Mouse (Mus musculus): ENCODE measurements around the gene Wipf3. TPM values are rescaled to one million over a fixed set of nuclear protein-coding genes. Genes with fewer than 3 reads are reported as not detected.

Wipf3 gene
- polyA plus RNA-seq, 1 experiment: 0.29 TPM

DNA sequence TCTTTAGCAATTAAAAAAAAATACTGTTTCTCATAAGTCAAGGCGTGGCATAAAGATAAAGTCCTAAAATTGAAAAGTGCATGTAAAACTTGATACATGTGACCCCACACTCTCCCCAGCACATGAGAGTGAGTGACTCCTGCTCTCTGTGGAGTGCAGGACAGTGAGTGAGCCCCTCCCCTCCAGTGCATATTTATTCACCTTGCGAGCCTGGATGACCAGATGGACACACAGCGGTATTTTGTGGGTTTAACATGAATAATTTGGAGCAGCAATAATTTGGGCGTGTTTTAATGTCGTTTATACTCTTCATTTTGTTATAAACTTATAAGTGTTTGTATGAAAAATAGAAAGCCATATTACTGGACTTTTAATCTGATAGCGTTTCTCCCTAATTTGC is 11.3 kb downstream of the Wipf3 start:
- Histone ChIP-seq H3ac (ENCODE audit: control insufficient read depth, insufficient read length) (no peak overlapping the region), H3K4me2 (ENCODE audit: low read depth) (no peak overlapping the region), H3K79me2 (ENCODE audit: control insufficient read depth, insufficient read depth) (no peaks in the 10 kb centered on the region), H3K4me3 (no peak overlapping the region), H3K27me3 (ENCODE audit: control insufficient read depth, insufficient read depth, insufficient read length) (no peaks in the 10 kb centered on the region), H3K36me3 (ENCODE audit: control insufficient read depth, insufficient read depth) (no peaks in the 10 kb centered on the region)
- TF ChIP-seq POLR2A (IDR thresholded peaks at IDR 0.05; ENCODE audit: insufficient read length, low read depth): no peak
- TF ChIP-seq SRF (IDR thresholded peaks at IDR 0.05; ENCODE audit: control insufficient read depth, insufficient read length, low read depth): no peak
- TF ChIP-seq TCF3 (IDR thresholded peaks at IDR 0.05; ENCODE audit: insufficient read length, low read depth): no peak
- no peak for TF ChIP-seq MAX (IDR thresholded peaks at IDR 0.05; ENCODE audit: low read depth)
- no peak for TF ChIP-seq CEBPB (IDR thresholded peaks at IDR 0.05; ENCODE audit: insufficient read depth, poor library complexity, severe bottlenecking)
- TF ChIP-seq REST (IDR thresholded peaks at IDR 0.05; ENCODE audit: insufficient read depth, insufficient read length): no peak
- no peak for TF ChIP-seq TCF12 (IDR thresholded peaks at IDR 0.05; ENCODE audit: insufficient read depth, poor library complexity, severe bottlenecking)

DNA sequence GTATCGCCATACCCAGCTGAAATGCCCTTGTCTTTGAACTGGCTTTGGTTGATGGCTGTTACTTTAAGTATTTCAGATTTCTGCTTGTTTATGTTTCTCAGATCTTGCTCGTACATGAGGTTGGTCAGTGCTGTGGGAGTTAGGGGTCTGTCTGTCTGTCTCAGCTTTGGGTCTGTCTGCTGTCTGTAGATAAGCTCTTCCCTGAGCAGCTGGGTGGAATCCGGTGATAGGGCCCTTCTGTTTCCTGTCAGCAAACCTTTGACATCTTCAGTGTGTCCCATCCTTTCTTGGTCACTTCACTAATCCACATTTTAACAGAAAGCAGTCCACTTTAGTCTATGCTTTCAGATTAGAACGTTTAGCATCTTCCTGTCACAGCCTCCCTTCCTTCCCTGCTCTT is 14.3 kb downstream of the Wipf3 start:
- Histone ChIP-seq H3K4me2 (ENCODE audit: low read depth) (no peak overlapping the region), H3K27me3 (ENCODE audit: control insufficient read depth, insufficient read depth, insufficient read length) (no peaks in the 10 kb centered on the region), H3K79me2 (ENCODE audit: control insufficient read depth, insufficient read depth) (no peaks in the 10 kb centered on the region), H3K36me3 (ENCODE audit: control insufficient read depth, insufficient read depth) (no peaks in the 10 kb centered on the region), H3ac (ENCODE audit: control insufficient read depth, insufficient read length) (no peak overlapping the region), H3K4me3 (no peak overlapping the region)
- TF ChIP-seq TCF12 (IDR thresholded peaks at IDR 0.05; ENCODE audit: insufficient read depth, poor library complexity, severe bottlenecking): no peak
- TF ChIP-seq E2F4 (IDR thresholded peaks at IDR 0.05; ENCODE audit: insufficient read depth): no peak
- no peak for TF ChIP-seq USF1 (IDR thresholded peaks at IDR 0.05; ENCODE audit: low read depth)
- TF ChIP-seq MAX (IDR thresholded peaks at IDR 0.05; ENCODE audit: low read depth): no peak
- no peak for TF ChIP-seq MYOD1 (IDR thresholded peaks at IDR 0.05; ENCODE audit: control insufficient read depth in 1 of 3, insufficient read length in 2 of 3, low read depth in 2 of 3)
- no peak for TF ChIP-seq SRF (IDR thresholded peaks at IDR 0.05; ENCODE audit: control insufficient read depth, insufficient read length, low read depth)

DNA sequence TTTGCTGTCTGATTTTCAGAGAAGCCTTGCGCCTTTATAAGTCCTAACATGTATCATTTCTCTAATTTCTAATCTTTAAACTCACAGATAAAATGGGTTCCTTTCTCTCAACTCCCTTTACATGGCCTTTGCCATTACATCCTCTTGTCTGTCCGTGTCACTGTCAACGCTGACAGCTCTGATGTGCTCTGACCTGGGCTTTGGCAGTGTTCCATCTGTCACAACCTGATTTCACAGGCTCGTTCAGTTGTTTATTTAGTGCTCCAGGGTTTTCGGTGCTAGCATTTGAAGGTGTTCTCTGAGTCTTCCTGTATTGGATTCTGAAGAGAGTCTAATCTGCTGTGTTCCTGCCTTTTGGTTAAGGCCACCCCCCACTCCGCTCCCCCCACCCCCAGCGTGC is 14.7 kb downstream of the Wipf3 start:
- Histone ChIP-seq H3K4me3 (no peak overlapping the region), H3K36me3 (ENCODE audit: control insufficient read depth, insufficient read depth) (no peaks in the 10 kb centered on the region), H3K79me2 (ENCODE audit: control insufficient read depth, insufficient read depth) (no peaks in the 10 kb centered on the region), H3ac (ENCODE audit: control insufficient read depth, insufficient read length) (no peak overlapping the region), H3K27me3 (ENCODE audit: control insufficient read depth, insufficient read depth, insufficient read length) (no peaks in the 10 kb centered on the region), H3K4me2 (ENCODE audit: low read depth) (no peak overlapping the region)
- TF ChIP-seq USF1 (IDR thresholded peaks at IDR 0.05; ENCODE audit: low read depth) (no peak), TCF12 (IDR thresholded peaks at IDR 0.05; ENCODE audit: insufficient read depth, poor library complexity, severe bottlenecking) (no peak), MAX (IDR thresholded peaks at IDR 0.05; ENCODE audit: low read depth) (no peak), SRF (IDR thresholded peaks at IDR 0.05; ENCODE audit: control insufficient read depth, insufficient read length, low read depth) (no peak), CEBPB (IDR thresholded peaks at IDR 0.05; ENCODE audit: insufficient read depth, poor library complexity, severe bottlenecking) (no peak), POLR2A (IDR thresholded peaks at IDR 0.05; ENCODE audit: insufficient read length, low read depth) (no peak), E2F4 (IDR thresholded peaks at IDR 0.05; ENCODE audit: insufficient read depth) (no peak), MYOD1 (IDR thresholded peaks at IDR 0.05; ENCODE audit: control insufficient read depth in 1 of 3, insufficient read length in 2 of 3, low read depth in 2 of 3) (no peak), POLR2AphosphoS2 (IDR thresholded peaks at IDR 0.05; ENCODE audit: insufficient read length, low read depth) (no peak), REST (IDR thresholded peaks at IDR 0.05; ENCODE audit: insufficient read depth, insufficient read length) (no peak), MYOG (IDR thresholded peaks at IDR 0.05; ENCODE audit: control insufficient read depth in 1 of 3, insufficient read depth in 1 of 3, insufficient read length in 2 of 3, low read depth in 2 of 3) (no peak), TCF3 (IDR thresholded peaks at IDR 0.05; ENCODE audit: insufficient read length, low read depth) (no peak)

DNA sequence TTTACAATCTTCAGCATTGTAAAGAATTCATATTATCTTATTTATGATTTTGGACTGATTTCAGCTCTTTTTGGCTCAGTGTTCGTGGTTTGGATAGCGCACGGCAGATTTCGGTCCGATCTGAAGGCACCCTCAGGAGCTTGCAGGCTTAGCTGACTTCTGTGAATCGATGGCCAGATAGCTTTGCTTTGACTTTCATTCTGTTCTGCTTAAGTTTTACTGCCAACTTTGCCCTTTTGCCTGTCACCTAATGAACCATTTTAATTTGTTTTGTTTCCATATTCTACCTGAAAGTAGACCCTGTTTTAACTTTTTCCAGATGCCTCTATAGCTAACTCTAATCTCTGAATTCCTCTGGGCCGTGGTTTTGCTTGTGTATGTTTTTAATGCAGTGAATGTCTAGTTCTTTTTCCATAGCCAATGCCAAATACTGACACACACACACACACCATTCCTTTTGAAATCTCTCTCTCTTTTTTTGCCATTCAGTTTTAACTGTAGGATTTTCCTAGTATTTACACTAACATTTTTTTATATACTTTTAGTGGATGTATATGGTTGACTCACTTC is 15.9 kb downstream of the Wipf3 start:
- H3K79me2 ChIP-seq (ENCODE audit: control insufficient read depth, insufficient read depth): no peaks in the 10 kb centered on the region
- no peaks in the 10 kb centered on the region for H3K36me3 ChIP-seq (ENCODE audit: control insufficient read depth, insufficient read depth)
- no peak overlapping the region for H3K4me3 ChIP-seq
- no peaks in the 10 kb centered on the region for H3K27me3 ChIP-seq (ENCODE audit: control insufficient read depth, insufficient read depth, insufficient read length)
- TF ChIP-seq MYOG (IDR thresholded peaks at IDR 0.05; ENCODE audit: control insufficient read depth in 1 of 3, insufficient read depth in 1 of 3, insufficient read length in 2 of 3, low read depth in 2 of 3) (no peak), SRF (IDR thresholded peaks at IDR 0.05; ENCODE audit: control insufficient read depth, insufficient read length, low read depth) (no peak), E2F4 (IDR thresholded peaks at IDR 0.05; ENCODE audit: insufficient read depth) (no peak), TCF3 (IDR thresholded peaks at IDR 0.05; ENCODE audit: insufficient read length, low read depth) (no peak), USF1 (IDR thresholded peaks at IDR 0.05; ENCODE audit: low read depth) (no peak), MAX (IDR thresholded peaks at IDR 0.05; ENCODE audit: low read depth) (no peak)
- no peak overlapping the region for H3ac ChIP-seq (ENCODE audit: control insufficient read depth, insufficient read length)
- no peak overlapping the region for H3K4me2 ChIP-seq (ENCODE audit: low read depth)

DNA sequence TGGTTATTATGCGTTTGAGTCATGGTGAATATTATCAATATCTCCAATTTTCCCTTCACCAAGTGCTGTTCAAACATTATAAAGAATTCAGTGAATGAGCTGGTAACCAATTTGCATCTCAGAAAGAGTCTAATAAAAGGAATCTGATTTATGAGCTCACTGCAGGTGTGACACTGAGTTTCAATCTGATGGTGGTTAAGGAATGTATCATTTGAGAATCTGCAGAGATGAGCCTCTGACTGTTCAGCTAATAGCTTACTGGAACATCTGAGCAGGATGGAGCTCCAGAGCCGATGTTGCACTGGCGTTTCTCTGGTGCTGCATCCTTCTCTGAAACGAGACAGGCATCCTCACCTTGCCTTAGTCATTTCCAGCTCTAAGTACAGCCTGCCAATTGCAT is 17.9 kb downstream of the Wipf3 start:
- no peak overlapping the region for H3ac ChIP-seq (ENCODE audit: control insufficient read depth, insufficient read length)
- TF ChIP-seq POLR2AphosphoS2 (IDR thresholded peaks at IDR 0.05; ENCODE audit: insufficient read length, low read depth) (no peak), SRF (IDR thresholded peaks at IDR 0.05; ENCODE audit: control insufficient read depth, insufficient read length, low read depth) (no peak), MAX (IDR thresholded peaks at IDR 0.05; ENCODE audit: low read depth) (no peak), TCF3 (IDR thresholded peaks at IDR 0.05; ENCODE audit: insufficient read length, low read depth) (no peak), E2F4 (IDR thresholded peaks at IDR 0.05; ENCODE audit: insufficient read depth) (no peak), REST (IDR thresholded peaks at IDR 0.05; ENCODE audit: insufficient read depth, insufficient read length) (no peak), MYOG (IDR thresholded peaks at IDR 0.05; ENCODE audit: control insufficient read depth in 1 of 3, insufficient read depth in 1 of 3, insufficient read length in 2 of 3, low read depth in 2 of 3) (no peak), TCF12 (IDR thresholded peaks at IDR 0.05; ENCODE audit: insufficient read depth, poor library complexity, severe bottlenecking) (no peak), POLR2A (IDR thresholded peaks at IDR 0.05; ENCODE audit: insufficient read length, low read depth) (no peak), USF1 (IDR thresholded peaks at IDR 0.05; ENCODE audit: low read depth) (no peak), CEBPB (IDR thresholded peaks at IDR 0.05; ENCODE audit: insufficient read depth, poor library complexity, severe bottlenecking) (no peak), MYOD1 (IDR thresholded peaks at IDR 0.05; ENCODE audit: control insufficient read depth in 1 of 3, insufficient read length in 2 of 3, low read depth in 2 of 3) (no peak)
- no peaks in the 10 kb centered on the region for H3K27me3 ChIP-seq (ENCODE audit: control insufficient read depth, insufficient read depth, insufficient read length)
- no peaks in the 10 kb centered on the region for H3K36me3 ChIP-seq (ENCODE audit: control insufficient read depth, insufficient read depth)
- no peak overlapping the region for H3K4me3 ChIP-seq
- no peaks in the 10 kb centered on the region for H3K79me2 ChIP-seq (ENCODE audit: control insufficient read depth, insufficient read depth)
- H3K4me2 ChIP-seq (ENCODE audit: low read depth): no peak overlapping the region
